Mouse (Mus musculus) urinary bladder, postnatal 10 days (tissue): ENCODE measurements at regions not wholly inside any gene's neighbourhood (a gene's known extent, or its start where the extent isn't known, plus 50 kb on each side); places are given as distances from the start of the nearest gene placed in this dataset.

ENCODE experiments used
- DNase-seq: peaks from one replicate; pipeline ENCODE4 v3.0.0; 2022; ENCODE audit warnings: low spot score

DNA sequence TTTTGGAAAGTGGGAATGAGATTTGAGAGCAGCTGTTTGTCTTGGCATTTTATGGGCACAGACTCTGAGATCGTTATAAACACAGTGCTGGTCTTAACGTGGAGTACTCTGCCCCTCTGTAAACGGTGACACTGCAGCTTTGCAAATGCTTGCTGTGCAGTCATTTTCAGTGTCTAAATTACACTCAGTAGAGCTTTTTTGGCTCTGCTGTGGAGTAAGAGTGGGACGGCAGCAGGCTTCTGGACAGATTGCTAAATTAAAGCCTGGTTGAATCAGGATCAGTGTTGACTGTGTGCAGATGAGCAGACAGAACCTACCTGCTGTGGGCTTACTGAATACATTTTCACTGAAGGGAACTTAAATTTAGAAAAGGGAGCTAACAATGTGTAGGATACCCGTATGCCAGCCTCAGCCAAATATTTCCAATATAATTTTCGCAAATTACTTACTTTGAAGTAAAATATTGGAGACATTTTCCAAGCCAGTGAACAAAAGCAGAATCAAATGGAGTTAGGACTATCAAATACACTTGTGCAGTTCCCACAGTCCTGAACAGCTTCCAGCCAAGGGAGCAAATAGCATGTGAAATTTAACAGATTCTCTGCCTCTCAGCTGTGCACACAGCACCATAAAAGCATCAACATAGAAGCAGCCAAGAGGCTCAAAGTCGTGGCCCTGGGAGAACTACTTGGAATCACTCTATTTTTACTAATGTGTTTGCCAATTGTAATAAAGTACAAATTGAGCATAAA, 148.1 kb upstream of the Stac start:
- DNase-seq: no peak

DNA sequence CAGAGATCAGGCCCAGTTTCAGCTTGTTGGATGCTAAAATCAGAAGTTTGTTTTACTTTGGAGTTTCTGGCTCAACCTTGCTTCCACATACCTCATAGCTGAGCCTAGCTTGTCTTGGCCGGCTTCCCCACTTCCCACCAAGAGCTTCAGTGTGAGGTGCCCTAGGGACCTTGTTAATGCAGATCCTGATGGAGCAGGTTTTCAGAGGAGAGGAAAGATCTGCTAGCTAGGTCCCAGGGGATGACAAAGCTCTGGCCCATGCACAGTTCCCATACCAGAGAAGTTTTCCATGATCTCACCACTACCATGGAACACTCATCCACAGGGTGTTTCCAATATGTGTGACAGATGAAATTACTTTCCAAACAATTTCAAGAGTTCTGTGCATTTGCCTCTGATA, 131.9 kb upstream of the Stac start:
- no peak for DNase-seq

DNA sequence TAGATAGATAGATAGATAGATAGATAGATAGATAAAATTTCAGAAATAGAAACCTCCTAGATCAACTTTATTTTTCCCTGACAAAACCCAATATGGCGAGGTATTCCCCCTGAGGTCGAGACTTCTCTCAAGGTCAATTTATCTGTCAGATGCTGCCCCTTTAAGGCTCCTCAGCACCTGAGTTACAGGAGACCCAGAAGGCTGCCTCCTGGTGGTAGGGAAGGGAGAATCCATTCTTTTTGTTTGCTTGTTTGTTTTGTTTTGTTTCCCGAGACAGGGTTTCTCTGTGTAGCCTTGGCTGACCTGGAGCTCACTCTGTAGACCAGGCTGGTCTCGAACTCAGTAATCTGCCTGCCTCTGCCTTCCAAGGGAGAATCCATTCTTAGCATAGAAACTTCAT, 127.3 kb upstream of the Stac start:
- no peak for DNase-seq

DNA sequence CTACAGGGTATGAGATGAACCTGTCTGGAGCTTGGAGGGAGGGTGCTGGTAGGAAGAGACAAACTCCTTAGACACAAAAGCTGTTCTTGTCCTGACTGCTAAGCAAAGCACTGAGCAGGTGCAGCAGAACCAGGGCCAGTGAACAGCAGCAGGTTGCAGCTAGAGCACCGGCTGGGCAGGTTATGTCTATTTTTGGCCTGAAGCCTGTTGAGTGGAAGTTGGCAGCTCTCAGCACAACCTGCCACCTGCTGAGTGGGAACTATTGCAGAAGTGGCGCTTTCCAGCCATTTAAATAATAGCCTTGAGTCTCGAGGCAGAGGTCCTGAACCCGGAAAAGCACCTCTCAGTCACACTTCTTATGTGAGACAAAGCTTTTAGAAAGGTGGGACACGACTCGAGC, 114.8 kb upstream of the Stac start:
- DNase-seq: no peak

DNA sequence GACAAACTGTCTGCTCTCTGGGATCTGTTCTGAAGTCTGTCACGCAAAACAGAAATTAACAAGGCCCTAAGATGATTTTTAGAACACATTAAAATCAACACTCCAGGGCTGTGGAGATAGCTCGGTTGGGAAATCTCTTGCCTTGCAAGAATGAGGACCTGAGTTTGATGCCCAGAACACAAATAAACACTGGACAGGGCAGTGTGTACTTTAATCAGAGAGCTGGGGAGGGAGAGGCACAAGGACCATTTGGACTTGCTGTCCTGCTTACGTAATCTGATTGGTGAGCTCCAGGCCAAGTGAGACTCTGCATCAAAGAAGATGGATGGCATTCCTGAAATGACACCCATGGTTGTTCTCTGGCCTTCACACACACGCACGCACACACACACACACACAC, 111.2 kb upstream of the Stac start:
- DNase-seq: no peak

DNA sequence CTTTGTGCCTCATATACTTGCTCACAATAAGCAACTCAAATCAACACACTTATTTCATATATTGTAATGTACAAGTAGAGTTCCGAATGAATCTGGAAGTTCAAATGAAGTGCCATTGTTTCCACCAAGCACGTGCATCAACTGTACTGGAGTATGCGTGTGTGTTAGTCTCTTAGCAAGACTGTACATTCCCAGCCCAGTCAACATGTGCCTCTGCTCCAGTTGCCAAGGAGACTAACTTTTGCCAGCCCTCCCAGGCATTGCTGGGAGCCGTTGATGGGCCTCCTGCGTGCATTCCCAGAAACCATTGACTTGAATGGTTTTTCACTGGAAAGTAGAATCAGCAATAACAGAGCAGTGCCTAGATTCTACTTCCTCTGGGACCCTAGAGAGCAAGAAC, 110.7 kb upstream of the Stac start:
- no peak for DNase-seq

DNA sequence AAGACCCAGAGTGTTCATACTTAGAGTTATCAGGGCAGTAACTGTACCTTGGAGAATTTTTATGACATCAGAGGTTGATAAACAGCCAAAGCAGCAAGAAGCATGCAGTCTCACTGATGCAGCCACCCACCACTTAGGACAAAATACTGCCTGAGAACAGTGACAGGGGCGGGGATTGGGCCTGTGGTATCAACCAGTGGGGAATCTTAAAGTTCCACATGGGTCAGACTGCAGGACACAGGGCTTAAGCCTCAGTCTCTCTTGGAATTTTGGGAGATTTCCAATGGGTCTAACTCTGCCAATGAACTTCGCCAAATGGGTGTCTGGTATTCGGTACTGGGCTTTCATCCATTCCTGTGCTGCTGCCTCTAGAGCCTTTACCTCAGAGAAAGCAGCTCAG, 88.8 kb upstream of the Stac start:
- DNase-seq: no peak

DNA sequence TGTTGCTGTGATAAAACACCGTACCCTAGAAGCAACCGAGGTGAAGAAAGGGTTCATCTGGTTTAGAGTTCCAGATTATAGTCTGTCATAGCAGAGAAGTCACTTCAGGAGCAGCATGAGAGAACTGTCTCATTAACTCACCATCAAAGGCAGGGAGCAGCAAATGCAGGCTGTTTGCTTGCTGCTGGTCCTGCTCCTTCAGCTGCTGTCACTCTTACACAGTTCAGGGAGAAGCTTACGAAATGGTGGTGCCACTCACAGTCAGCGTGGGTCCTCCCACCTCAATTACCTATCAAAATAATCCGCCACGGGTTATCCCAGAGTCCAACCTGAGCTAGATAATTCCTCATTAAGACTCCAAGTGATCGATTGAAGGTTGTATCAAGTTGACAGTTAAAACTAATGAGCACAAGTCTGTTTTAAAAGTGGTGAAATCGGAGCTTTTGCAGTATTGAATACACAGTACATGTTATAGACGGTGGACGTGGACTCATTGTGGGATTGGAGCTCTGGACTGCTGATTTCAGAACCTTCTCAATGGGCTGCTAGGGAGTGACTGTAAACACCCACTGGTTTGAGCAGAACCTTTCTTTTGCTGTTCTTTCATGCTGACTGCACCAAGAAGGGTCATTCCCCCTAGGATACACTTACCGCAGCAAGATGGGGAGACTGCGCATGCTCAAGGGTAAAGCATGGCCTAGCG, 87.4 kb upstream of the Stac start:
- DNase-seq: no peak

DNA sequence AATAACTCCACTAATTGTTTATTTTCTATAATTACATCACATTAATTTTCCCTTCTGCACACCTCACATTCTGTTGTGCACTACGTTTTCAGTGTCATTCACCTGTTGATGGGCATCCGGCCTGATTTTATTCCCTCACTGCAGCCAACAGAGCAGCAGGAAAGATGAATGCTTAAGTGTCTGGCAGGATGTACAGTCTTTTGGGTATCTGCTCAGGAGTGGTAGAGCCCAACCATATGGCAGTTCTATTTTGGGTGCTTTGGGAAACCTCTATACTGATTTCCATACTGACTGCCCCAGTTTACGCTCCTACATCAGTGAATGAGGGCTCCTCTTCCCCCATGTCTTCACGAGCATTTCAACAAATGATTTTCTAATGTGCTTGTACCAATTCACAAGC, 84.1 kb upstream of the Stac start:
- DNase-seq: no peak

DNA sequence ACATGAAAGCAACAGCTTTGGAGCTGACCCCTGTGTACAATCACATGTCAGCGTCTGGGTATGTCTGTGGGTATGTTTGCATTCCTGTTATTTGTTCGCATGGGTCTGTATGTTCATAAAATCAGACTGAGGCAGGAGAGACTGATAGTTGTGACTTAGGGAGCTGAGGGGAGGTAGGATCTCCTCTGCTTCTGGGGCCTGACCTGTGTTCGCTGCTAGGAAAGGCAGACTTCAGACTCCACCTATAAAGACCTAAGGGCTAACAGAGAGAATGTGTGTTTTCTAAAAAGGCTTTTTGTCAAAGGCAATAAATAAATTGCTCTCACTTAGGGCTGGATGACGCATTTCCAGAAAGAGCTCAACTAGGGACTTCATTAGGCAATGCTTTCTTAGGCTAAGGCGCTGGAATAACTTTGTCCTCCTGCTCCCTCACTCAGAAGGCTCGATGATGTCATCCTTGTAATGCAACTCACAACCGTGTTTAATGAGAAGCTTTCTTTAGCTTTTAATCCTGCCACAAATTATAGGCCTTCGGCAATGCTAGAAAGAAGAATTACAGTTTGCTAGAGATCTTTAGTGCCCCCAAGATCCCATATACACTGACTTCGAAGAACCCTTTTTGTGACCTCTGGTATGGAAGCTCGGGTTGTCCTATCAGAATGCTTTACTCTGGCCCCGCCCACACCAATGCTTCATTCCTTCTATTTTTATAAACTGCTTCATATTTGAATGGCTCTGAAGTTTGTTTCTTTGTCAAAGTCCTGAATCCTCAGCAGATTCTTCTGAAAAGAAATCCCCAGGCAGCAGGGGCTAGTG, 72.7 kb upstream of the Stac start:
- DNase-seq: no peak

DNA sequence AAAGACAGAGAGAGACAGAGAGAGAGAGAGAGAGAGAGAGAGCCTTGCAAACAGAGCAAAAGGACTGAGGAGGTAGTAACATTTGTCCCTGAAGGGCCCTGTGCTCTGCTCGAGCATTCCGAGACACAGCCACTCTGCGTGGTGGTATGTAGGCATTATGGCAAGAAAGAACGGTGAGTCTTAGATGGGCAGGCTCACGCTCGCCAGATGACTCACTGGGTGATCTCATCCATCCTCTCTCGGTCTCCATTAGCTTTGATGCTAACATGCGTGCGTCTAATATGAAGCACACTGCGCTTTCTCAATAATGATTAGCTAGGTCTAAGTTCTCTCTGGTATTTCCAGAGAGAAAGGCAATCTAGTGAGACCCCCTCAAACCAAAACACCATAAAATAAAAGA, 65.1 kb upstream of the Stac start:
- DNase-seq: no peak

DNA sequence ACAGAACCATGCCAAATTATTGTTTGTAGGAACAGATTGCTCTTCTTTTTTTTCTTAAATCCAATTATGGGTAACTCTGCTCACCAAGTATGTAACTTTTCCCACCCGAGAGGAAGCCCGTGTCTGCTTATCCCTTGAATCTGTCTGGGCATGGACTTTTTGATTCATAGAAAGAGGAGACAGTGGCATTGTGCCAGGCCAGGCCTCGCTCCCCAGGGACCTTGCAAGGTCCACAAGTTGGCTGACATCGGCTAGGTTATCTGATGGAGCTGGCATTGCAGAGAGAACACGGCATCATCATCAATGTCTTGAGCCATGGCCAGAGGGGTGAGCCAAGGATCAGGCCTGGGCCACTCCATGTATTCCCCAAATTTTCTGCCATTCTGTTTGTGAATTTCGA, 56.0 kb upstream of the Stac start:
- DNase-seq: no peak

DNA sequence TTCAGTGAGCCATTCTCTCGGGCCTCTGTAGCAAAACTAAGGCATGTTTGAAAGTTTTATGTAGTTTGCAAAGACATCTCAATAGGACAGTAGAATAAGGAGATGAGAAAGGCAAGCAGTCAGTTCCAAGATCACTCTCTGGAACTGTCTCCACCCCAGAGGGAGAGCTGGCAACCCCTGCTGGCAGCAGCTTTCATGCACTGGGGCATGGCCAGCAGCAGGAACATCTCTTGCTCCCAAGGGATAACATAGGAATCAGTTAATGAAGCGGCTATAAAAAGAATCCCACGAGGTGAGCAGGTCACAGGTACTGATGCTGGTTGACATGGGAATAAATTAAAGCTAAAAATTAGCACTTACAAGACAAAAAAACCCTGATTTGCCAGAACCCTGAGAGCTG, 55.1 kb upstream of the Stac start:
- no peak for DNase-seq
